Mouse (Mus musculus) intestine, postnatal 0 days (tissue): Measurements from ENCODE around the gene Paxx. TPM values are rescaled to one million over a fixed set of nuclear protein-coding genes. Genes with fewer than 3 reads are reported as not detected.
A peak's percentile ranks its signal among the peaks of the same experiment; 100 is the strongest.
"Not testable (repeated sequence)": the region's sequence is repeated elsewhere in the genome, so short reads cannot be mapped to it uniquely, and the experiment has no call there.

Experiments
- ATAC-seq: fragments of 200-750 bp; cut with Nextera tagmentation; 2 replicates; pipeline ENCODE4 v1.8.0; 2017; ENCODE audit warnings: mild to moderate bottlenecking, moderate TSS enrichment, moderate library complexity
- H3K27ac ChIP-seq: fragments of 300-500 bp; sonication (generic); 2 replicates; pipeline ENCODE4 v1.5.1; 2014; ENCODE audit warnings: mild to moderate bottlenecking, low read depth, low read length, moderate library complexity
- H3K27me3 ChIP-seq: fragments of 300-500 bp; sonication (generic); replicated peaks from 2 replicates; pipeline ENCODE4 v1.6.1; 2014; ENCODE audit warnings: low read length, mixed read lengths; ENCODE audit not compliant: control insufficient read depth, insufficient read depth
- H3K36me3 ChIP-seq: fragments of 300-500 bp; sonication (generic); 2 replicates; pipeline ENCODE4 v1.6.1; 2014; ENCODE audit warnings: mild to moderate bottlenecking, moderate library complexity; ENCODE audit not compliant: control insufficient read depth, insufficient read depth
- H3K4me1 ChIP-seq: fragments of 300-500 bp; sonication (generic); replicated peaks from 2 replicates; pipeline ENCODE4 v1.6.1; 2014; ENCODE audit warnings: antibody characterized with exemption, low read length, mixed read lengths; ENCODE audit not compliant: control insufficient read depth, insufficient read depth
- H3K4me2 ChIP-seq: fragments of 300-500 bp; sonication (generic); replicated peaks from 2 replicates; pipeline ENCODE4 v1.6.1; 2014; ENCODE audit warnings: low read depth, mild to moderate bottlenecking, moderate library complexity
- H3K4me3 ChIP-seq: fragments of 300-500 bp; sonication (generic); 2 replicates; pipeline ENCODE4 v1.5.1; 2014; ENCODE audit warnings: low read depth, low read length
- H3K9ac ChIP-seq: fragments of 300-500 bp; sonication (generic); 2 replicates; pipeline ENCODE4 v1.6.1; 2014; ENCODE audit warnings: mild to moderate bottlenecking, low read depth, low read length
- H3K9me3 ChIP-seq: fragments of 300-500 bp; sonication (generic); 2 replicates; pipeline ENCODE4 v1.6.1; 2016; ENCODE audit warnings: mixed run types; ENCODE audit not compliant: control insufficient read depth
- CTCF ChIP-seq: sonication (generic); IDR thresholded peaks from 2 replicates; pipeline ENCODE4 v1.5.1; 2016; ENCODE audit warnings: low read depth, mild to moderate bottlenecking, control low read depth, antibody characterized with exemption, moderate library complexity
- WGBS: fragments of 180-500 bp; shearing (Covaris S2); extraction: QIAGEN DNeasy Blood & Tissue Kit; methylation state at CpG from one replicate; pipeline ENCODE4 v1.1.7; 2014; 5-methylcytosine and 5-hydroxymethylcytosine counted together
- microRNA-seq: library from miRNA; unstranded; fragments of <30 nt; microRNA quantifications from one replicate; pipeline ENCODE4, GENCODE M21; 2016
- polyA plus RNA-seq: library from polyadenylated mRNA; unstranded; fragments of >200 nt; fragmentation: Nextera tagmentation; extraction: Ambion mirVana; gene quantifications from 2 replicates; pipeline ENCODE4 v1.2.1, GENCODE M21; 2015

The Paxx gene
- polyA plus RNA-seq, 1 experiment from 2014 or later = 41.2 TPM

- Histone ChIP-seq H3K27ac (no peak overlapping the region), H3K4me2 (no peak overlapping the region), H3K9ac (no peak overlapping the region), H3K4me1 (0 out of 2 replicates have a peak, but pooled peaks cover 2% of the 10 kb centered on the region), H3K4me3 (no peak overlapping the region), H3K9me3 (no peaks in the 10 kb centered on the region), H3K27me3 (peaks cover 9% of the 10 kb centered on the region; the same call in 1 of the 2 replicates), H3K36me3 (no peaks in the 10 kb centered on the region)
- no peak for ATAC-seq
- TF ChIP-seq CTCF = peak; percentile 78
- 26% methylated on average over 3 of the region's 3 CpGs for WGBS
Measured at GRCm38 (mm10) chr2:25421896-25422295, 39.0 kb downstream of the Paxx start.

- Histone ChIP-seq H3K9me3 (no peaks in the 10 kb centered on the region), H3K9ac (no peak overlapping the region), H3K36me3 (no peaks in the 10 kb centered on the region), H3K4me3 (no peak overlapping the region), H3K4me1 (no peaks in the 10 kb centered on the region), H3K4me2 (no peak overlapping the region), H3K27ac (no peak overlapping the region), H3K27me3 (no peaks in the 10 kb centered on the region)
- TF ChIP-seq CTCF = no peak
- WGBS = 37% methylated on average over 3 of the region's 3 CpGs
- no peak for ATAC-seq
Measured at GRCm38 (mm10) chr2:25417426-25417825, 43.5 kb downstream of the Paxx start.

DNA sequence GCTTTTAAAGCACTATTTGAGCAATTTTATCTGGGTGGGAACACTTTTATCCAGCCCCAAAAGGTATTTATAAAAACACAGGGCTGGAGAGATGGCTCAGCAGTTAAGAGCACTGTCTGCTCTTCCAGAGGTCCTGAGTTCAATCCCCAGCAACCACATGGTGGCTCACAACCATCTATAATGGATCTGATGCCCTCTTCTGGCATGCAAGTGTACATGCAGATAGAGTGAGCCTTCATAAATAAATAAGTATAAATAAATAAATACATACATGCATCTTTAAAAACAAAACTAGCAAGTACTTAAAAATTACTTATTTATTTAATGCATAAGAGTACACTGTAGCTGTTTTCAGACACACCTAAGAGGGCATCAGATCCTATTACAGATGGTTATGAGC is 47.5 kb downstream of the Paxx start:
- H3K9me3 ChIP-seq, H3K36me3 ChIP-seq, ATAC-seq, H3K27me3 ChIP-seq, H3K4me3 ChIP-seq, H3K4me1 ChIP-seq, H3K4me2 ChIP-seq, H3K27ac ChIP-seq, H3K9ac ChIP-seq: not testable (repeated sequence)
- TF ChIP-seq CTCF = peak; percentile 38; the same call in 1 of the 2 replicates

DNA sequence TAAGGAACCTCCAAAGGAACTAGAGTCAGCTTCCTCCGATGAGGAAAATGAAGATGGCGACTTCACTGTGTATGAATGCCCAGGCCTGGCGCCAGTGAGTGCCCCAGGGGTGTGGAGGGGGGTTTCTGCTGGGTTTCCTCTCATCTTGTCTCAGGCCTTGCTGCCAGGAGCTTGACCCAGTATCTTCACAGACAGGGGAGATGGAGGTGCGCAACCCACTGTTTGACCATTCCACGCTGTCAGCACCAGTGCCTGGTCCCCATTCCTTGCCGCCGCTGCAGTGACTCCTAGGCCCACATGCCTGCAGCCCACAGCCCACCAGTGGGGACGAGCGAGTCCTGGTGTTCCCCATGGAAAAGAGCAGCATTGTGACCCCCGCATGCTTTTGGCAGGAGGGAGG is 52.0 kb downstream of the Paxx start:
- Histone ChIP-seq H3K4me1 (no peaks in the 10 kb centered on the region), H3K4me2 (no peak overlapping the region), H3K27ac (no peak overlapping the region), H3K27me3 (no peaks in the 10 kb centered on the region), H3K9ac (no peak overlapping the region), H3K36me3 (no peaks in the 10 kb centered on the region), H3K4me3 (no peak overlapping the region), H3K9me3 (no peaks in the 10 kb centered on the region)
- 87% methylated on average over 10 of the region's 10 CpGs for WGBS
- no peak for ATAC-seq
- TF ChIP-seq CTCF = no peak

Small RNA genes within 50 kb of the gene (microRNA-seq; reads per million reads assigned to microRNA genes)
- not detected for gene Mir3087

Other genes starting within 250 kb of the Paxx start
- 41.4 and 45.6 TPM in 2 replicates for gene Nelfb, start 249.6 kb downstream of the Paxx start, polyA plus RNA-seq
- not detected in 2 replicates for gene Stpg3, start 246.5 kb downstream of the Paxx start, polyA plus RNA-seq
- 0.78 and 1.4 TPM in 2 replicates for gene Fam166a, start 242.3 kb downstream of the Paxx start, polyA plus RNA-seq
- 453 and 466 TPM in 2 replicates for gene Tubb4b, start 236.4 kb downstream of the Paxx start, polyA plus RNA-seq
- 34.0 and 37.6 TPM in 2 replicates for gene Slc34a3, start 226.7 kb downstream of the Paxx start, polyA plus RNA-seq
- 0.09 and 0.25 TPM in 2 replicates for gene Rnf224, start 224.3 kb downstream of the Paxx start, polyA plus RNA-seq
- gene Rnf208, start 218.8 kb downstream of the Paxx start, polyA plus RNA-seq = 51.9 and 59.4 TPM in 2 replicates
- gene Cysrt1, start 218.6 kb downstream of the Paxx start, polyA plus RNA-seq = 16.5 and 20.7 TPM in 2 replicates
- 10.4 and 12.3 TPM in 2 replicates for gene AL732309.1, start 214.2 kb downstream of the Paxx start, polyA plus RNA-seq
- gene Tmem203, start 205.7 kb downstream of the Paxx start, polyA plus RNA-seq = 40.3 and 44.9 TPM in 2 replicates
- 62.0 and 68.3 TPM in 2 replicates for gene Tprn, start 198.5 kb downstream of the Paxx start, polyA plus RNA-seq
- gene Ssna1, start 188.7 kb downstream of the Paxx start, polyA plus RNA-seq = 105 and 108 TPM in 2 replicates
- gene Anapc2, start 188.6 kb downstream of the Paxx start, polyA plus RNA-seq = 41.6 and 43.4 TPM in 2 replicates
- gene Tmem210, start 172.9 kb downstream of the Paxx start, polyA plus RNA-seq = not detected in 2 replicates
- 5.5 and 6.6 TPM in 2 replicates for gene Lrrc26, start 171.2 kb downstream of the Paxx start, polyA plus RNA-seq
- 0.78 and 0.90 TPM in 2 replicates for gene Grin1, start 141.9 kb downstream of the Paxx start, polyA plus RNA-seq
- gene Man1b1, start 128.8 kb downstream of the Paxx start, polyA plus RNA-seq = 44.7 and 50.2 TPM in 2 replicates
- gene Dpp7, start 104.7 kb downstream of the Paxx start, polyA plus RNA-seq = 120 and 129 TPM in 2 replicates
- gene Uap1l1, start 95.4 kb downstream of the Paxx start, polyA plus RNA-seq = 668 and 708 TPM in 2 replicates
- gene Sapcd2, start 88.8 kb downstream of the Paxx start, polyA plus RNA-seq = 112 and 129 TPM in 2 replicates
- gene Entpd2, start 65.2 kb downstream of the Paxx start, polyA plus RNA-seq = 33.9 and 38.1 TPM in 2 replicates
- gene Npdc1, start 61.7 kb downstream of the Paxx start, polyA plus RNA-seq = 49.2 and 52.3 TPM in 2 replicates
- gene Fut7, start 37.8 kb downstream of the Paxx start, polyA plus RNA-seq = 0.26 and 0.27 TPM in 2 replicates
- gene Abca2, start 32.4 kb downstream of the Paxx start, polyA plus RNA-seq = 1.1 and 1.3 TPM in 2 replicates
- 2.0 and 2.8 TPM in 2 replicates for gene Clic3, start 4.3 kb downstream of the Paxx start, polyA plus RNA-seq
- gene Ptgds, start 9.0 kb upstream of the Paxx start, polyA plus RNA-seq = 1.2 and 2.2 TPM in 2 replicates
- 0.40 and 0.51 TPM in 2 replicates for gene Lcn12, start 32.8 kb upstream of the Paxx start, polyA plus RNA-seq
- gene Fbxw5, start 39.7 kb upstream of the Paxx start, polyA plus RNA-seq = 38.5 and 40.2 TPM in 2 replicates
- gene C8g, start 40.6 kb upstream of the Paxx start, polyA plus RNA-seq = 48.5 and 49.3 TPM in 2 replicates
- 16.4 and 18.7 TPM in 2 replicates for gene Traf2, start 85.8 kb upstream of the Paxx start, polyA plus RNA-seq
- 481 and 496 TPM in 2 replicates for gene Edf1, start 96.8 kb upstream of the Paxx start, polyA plus RNA-seq
- 588 and 718 TPM in 2 replicates for gene Mamdc4, start 113.8 kb upstream of the Paxx start, polyA plus RNA-seq
- gene Phpt1, start 114.1 kb upstream of the Paxx start, polyA plus RNA-seq = 116 TPM in 2 replicates
- 0.68 and 0.78 TPM in 2 replicates for gene Ajm1, start 120.7 kb upstream of the Paxx start, polyA plus RNA-seq
- 26.8 and 26.9 TPM in 2 replicates for gene Rabl6, start 147.4 kb upstream of the Paxx start, polyA plus RNA-seq
- 0.09 and 0.16 TPM in 2 replicates for gene Ccdc183, start 156.6 kb upstream of the Paxx start, polyA plus RNA-seq
- gene Tmem141, start 160.9 kb upstream of the Paxx start, polyA plus RNA-seq = 23.0 and 25.6 TPM in 2 replicates
- 4.1 and 4.7 TPM in 2 replicates for gene Fcna, start 166.9 kb upstream of the Paxx start, polyA plus RNA-seq
- gene Lcn8, start 192.0 kb upstream of the Paxx start, polyA plus RNA-seq = not detected in 2 replicates
- gene Lcn5, start 196.9 kb upstream of the Paxx start, polyA plus RNA-seq = not detected in 2 replicates
- not detected in 2 replicates for gene Lcn6, start 215.7 kb upstream of the Paxx start, polyA plus RNA-seq
- not detected in 2 replicates for gene Lcn10, start 221.6 kb upstream of the Paxx start, polyA plus RNA-seq
- not detected in 2 replicates for gene Obp2a, start 238.9 kb upstream of the Paxx start, polyA plus RNA-seq
- 34.7 and 35.6 TPM in 2 replicates for gene Bmyc, start 245.6 kb upstream of the Paxx start, polyA plus RNA-seq